Mouse (Mus musculus) thymus, postnatal 14 days (tissue): ENCODE measurements at regions not wholly inside any gene's neighbourhood (a gene's known extent, or its start where the extent isn't known, plus 50 kb on each side); places are given as distances from the start of the nearest gene placed in this dataset.

Experiments
- DNase-seq: peaks from one replicate; pipeline ENCODE4 v3.0.0; 2021

DNA sequence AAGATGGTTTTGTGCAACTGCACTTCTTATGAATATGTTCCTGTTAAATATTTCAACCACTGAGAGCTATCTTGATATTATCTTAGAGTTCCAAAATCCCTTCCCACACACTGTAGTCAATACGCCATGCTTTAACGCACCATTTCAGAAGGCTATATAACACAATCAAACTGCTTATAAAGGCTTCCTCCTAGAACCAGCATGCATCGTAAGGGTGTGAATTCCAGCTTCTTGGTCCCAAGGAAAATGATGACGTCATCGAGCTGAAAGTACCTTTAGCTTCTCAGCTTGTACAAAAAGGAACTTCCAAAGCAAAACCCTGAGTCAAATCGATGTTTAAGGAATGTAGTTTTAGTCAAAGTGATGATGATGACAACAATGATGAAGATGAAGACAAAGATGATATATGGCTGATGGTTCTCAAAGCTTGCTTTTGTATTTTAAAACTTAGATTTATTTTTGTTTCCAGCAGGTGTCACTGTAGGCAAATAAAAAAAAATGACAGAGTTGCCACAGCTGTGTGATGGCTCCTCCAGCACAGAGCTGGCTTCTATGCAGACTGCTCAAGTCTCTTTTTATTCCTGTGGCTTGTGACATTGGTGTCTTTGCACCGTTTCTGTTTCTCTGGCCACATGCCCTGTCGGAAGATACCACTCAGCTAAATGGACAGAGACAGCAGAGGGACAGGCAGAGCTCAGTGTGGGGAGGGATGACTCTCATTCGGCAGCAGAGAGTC is 150.6 kb upstream of the Dnajc19 start:
- no peak for DNase-seq

DNA sequence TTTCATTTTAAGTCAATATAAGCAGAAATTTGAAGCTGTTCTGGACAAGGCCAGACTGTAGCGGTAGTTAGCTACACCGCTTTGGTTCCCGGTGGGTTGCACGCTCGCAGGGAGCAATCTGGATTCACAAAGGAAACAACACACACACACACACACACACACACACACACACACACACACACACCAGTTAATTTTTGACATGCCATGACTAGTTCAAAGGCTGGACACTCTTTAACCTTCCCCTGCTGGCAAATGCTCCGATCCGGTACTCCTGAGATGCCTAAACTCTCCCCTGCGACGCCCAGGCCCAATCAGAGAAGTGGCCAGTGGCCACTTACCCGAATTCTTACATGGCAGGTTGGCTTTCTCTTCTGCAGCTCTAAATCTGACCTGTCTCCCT is 141.2 kb upstream of the Dnajc19 start:
- no peak for DNase-seq

DNA sequence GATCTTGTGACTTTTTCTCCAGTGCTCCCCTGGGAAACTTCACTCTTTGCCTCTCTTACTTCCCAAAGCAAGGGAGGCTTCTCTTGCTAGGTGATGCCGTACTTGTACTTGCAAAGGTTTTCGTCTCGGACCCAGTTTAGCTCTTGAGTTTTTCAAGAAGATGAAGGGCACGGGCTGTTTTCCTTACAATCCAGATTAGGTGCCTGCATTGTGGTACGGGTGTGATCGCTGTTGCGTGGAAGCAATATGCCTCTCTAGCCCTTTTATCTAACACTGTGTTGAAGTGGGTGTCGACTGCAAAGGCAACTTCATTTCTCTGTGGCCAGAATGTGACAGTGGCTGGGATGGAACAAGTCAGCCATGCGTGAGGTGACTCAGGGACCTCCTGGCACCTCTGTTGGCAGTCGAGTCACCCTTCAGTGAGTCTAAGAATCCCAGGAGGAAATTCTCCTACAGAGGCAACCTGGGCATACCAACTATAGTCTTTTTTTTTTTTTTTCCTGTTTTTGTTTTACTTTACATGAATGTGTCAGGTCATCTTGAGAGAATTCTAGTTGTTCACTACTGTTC is 138.7 kb upstream of the Dnajc19 start:
- DNase-seq = no peak

DNA sequence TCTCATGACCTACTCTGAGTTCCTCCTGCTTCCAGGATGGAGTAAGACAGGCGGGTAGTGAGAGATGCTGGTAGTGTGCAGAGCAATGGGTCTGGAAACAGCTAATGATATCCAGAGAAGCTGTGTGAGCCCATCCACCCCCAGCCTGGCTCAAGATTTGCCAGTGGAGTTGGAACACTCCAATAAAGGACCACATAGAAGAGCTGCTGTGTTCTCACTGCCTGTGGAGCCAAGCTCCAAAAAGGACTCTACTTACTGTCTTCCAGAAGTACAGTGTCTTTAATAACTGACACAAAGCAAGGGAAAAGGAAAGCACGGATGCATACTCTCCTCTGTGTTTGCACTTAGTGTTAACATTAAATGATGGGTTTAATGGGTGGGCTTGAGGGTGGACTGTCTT is 138.0 kb upstream of the Dnajc19 start:
- no peak for DNase-seq

DNA sequence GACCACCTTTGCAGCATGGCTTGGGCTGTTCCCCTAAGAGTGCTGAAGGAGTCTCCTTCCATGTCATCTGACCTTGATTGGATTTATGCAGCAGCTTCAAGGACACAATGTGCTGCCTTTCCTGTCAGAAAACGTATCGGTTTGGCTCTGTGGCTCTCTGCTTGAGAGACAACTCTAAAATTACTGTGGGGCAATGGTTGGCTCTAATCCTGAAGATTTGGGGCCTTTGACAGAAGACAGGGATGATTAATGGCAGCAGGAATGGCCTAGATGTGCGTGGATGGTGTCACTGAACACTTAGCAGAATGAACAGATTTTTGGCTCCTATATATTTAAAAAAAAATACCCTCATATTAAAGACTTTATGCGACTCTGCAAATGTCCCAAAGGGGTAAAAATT is 136.8 kb upstream of the Dnajc19 start:
- DNase-seq = no peak

DNA sequence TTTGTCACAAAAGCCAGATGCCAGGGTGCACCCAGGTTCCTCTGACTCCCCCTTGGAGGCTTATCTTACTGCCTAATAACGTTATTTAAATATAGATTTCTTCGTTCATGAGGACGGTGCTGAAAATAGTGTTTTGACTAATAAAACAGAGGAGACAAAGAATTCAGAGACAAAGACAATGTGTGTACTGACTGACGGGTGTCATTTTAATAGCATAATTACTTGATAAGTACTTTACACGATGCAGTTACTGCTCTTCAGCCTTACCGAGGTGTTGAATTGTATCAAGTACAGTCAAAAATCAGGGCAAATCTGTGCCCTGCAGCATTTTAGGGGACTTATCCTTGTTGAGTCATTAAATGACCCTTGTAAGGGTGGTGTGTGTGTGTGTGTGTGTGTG is 133.1 kb upstream of the Dnajc19 start:
- no peak for DNase-seq

DNA sequence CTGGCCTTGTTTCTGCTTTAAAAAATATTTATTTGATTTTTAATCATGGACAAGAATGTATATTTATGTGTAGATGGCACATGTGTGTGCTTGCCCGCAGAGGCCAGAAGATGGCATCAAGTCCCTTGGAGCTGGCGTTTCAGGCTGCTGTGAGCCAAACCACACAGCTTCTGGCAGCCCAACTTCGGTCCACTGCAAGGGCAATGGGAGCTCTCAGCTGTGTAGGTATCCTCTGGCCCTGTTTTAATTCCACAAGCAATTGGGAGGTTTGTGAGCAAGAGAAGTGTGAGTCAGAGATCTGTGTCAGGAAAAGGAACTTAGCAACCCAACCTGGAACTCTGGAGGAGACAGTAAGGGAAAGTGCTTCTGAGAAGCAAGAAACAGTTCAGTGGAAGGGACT is 125.3 kb upstream of the Dnajc19 start:
- no peak for DNase-seq

DNA sequence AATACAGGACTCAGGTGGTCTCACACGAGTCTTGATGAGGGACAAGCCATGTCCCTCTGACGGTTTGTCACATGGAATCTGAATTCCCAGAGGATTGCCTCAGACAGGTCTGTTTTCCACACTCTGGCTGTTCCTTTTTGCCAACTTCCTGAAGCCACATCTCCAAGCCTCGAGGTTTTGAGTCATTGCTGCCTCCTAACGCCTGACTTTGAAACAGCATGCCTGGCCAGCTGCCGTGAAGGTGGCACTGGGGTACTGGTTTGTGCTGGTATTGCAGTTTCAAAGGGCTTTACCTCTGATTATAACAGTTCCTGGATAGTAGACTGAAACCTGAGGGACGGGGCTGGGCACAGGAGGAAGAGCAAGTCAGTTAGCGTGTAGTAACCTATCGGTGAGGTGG is 117.1 kb upstream of the Dnajc19 start:
- DNase-seq = no peak

DNA sequence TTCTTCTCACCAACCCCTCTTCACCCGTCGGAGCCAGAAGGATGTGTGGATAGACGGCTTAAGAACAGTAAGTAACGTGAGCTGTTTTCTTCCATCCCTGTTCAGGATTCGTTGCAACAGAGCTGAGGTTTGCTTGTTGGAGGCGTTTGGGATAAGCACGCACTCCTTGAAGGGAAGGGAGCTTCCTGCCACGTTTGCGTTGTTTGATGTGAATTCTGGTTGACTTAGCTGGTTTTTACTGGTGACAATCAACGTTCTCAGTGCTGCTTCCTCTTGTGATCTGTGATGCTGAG is 116.0 kb upstream of the Dnajc19 start:
- DNase-seq = no peak

DNA sequence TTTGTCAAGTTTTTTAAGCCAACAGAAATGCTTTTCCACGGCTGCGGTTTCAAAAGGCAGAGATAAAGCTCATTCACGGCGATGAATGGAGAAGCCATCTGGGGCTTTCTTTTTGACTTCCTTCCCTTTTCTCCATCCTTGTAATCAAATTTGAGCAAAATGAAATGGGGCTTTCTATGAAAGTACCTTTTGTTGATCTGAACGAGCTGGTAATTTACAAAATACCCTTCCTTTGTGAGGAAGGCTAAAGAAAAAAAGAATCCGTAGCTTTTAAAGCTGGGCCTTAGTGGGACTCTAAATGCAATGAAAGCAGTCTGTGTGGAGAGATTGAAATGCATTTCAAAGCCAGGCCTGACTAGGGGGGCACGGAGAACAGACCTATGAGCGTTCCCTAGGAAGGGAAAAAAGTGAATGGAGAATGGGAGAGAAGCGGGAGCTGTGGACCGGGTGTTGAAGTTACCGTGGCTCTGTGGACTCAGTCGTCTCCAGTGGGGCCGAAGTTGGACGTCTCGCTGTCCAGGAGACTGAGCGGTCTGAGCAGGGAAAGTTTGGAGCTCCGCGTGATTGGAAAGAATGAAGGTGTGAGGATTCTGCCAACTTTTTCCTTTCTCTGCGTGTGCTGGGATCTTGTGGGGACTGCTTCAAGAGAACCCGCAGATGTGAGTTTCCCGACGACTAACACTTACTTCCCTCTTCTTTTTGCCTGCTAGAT is 115.5 kb upstream of the Dnajc19 start:
- no peak for DNase-seq

DNA sequence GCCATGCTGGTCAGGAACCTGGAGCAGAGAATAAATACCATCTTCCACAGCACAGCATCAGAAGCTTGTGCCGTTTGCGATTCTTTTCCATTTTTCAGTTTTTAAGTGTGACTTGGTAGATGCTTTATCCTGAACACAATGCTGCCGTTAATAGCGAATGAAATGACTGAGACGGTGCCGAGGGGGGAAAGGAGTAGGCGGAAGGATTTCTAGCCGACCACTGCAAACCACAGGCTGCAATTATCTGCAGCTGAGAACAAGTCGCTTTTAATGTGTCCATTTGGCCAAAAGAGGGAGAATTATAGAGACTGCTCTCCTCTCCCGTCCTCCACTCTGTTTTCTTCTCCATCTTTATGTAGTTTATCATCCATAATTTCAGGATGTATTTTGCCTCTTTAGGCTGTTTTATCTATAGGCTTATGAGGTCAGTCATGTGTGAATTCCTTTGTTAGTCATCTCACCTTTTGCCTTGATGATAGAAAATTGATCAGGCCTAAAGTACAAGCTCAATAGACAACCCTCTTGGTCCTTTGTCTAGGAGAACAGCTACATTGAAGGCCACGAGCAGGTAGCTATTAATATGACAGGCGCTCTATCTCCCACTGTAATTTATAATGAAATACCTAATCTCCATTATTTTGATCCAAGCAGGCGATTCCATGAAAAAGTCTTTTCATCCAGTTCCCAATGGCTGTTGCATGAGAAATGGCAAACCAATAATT is 114.8 kb upstream of the Dnajc19 start:
- DNase-seq = no peak

DNA sequence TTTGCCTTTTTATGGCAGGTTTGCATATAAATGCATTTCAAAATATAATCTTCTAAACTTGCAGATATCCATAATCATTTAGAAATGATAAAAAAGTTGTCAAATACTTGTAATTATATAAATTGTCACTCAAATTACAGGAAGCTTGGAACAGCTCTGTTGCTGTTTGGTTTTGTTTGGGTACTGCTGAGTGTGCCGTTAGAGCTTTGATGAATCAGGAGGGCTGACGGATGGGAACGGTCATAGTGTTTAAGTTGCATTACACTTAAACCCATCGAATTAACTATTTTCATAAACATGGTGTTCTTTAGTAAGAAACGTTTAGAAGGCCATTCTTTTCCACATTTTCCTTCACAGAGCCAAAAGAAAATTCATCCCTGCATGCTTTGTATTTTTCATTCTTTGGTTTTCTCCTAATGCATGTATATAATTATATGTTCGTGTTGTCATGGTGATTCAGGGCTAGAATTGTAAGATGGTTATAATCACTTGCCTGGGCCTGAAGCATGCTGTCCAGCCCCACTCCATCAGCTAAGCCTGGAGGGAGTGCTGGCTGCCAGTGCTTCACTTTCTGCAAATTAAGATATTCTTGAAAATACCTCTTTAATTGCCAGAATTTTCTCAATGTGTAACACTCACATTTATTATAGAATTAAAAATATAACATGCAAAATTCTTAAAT is 92.4 kb upstream of the Dnajc19 start:
- DNase-seq = no peak

DNA sequence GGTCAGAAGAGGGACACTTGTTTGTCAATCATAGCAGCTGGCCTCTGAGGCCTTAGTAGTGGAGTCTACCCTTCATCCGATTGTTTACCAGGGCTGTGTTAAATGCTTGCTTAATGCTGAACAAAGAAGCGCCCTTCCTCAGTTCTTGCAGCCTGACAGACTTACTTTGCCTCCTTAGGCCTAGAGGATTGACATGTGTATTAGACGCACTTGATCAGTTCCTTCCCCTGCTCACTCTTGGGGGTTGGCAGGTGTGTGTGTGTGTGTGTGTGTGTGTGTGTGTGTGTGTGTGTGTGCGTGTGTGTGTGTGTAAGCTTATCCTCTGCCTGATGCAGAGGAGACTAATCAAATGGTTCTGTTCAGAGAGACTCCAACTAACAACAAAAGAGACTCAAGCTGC is 91.8 kb upstream of the Dnajc19 start:
- no peak for DNase-seq

DNA sequence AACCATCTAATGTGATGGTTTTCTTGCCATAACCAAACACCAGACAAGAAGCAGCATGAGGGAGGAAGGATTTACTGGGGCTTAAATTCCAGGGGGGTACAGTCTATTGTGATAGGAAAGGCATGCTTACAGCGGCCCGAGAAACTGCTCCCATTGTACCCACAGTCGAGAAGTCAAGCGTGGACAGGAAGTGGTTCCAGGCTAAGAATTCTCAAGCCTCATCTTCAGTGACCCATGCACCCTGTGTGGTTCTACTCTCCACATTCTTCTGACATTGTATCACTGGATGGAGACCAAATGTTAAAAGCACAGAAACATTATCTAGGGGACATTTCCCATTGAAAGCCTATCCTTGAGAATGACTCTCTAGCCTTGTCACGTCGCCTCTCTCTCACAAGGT is 90.8 kb upstream of the Dnajc19 start:
- DNase-seq = no peak

DNA sequence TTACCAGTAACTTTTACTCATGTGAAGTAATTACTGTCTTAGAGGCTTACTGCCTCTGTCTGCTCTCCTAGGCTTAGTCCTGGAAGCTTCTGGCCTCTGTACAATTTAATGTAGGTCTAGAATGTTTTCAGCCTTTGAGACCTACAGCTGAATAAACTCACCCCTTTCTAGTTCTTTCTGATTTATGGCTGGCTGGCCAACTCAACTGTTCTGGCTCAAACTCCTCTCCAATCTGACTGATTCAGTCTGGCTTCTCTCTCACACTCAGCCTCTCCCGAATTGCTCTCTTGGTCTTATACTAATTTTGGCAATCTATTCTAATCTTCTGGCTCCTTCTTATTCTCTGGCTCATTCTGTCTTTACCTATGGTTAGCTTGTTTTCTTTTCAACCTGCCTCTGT is 87.0 kb upstream of the Dnajc19 start:
- no peak for DNase-seq

DNA sequence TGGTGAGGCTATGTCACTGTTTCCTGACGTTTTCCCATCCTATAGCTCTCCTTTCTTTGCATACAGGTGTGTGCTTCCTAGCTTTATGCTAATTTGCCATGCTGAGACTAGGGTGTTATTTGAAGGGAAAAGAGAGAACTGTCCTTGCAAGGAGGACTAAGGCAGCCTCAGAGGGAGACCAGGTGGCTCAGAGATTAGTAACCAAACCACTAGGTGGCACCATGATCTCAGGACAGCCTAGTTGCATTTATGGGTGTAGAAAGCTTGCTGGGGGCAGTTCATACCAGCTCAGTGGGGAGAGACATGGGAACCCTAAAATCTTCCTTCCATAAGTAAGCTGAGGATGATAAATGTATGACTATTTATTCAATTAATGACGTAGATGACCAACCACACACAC is 68.9 kb upstream of the Dnajc19 start:
- DNase-seq = no peak

DNA sequence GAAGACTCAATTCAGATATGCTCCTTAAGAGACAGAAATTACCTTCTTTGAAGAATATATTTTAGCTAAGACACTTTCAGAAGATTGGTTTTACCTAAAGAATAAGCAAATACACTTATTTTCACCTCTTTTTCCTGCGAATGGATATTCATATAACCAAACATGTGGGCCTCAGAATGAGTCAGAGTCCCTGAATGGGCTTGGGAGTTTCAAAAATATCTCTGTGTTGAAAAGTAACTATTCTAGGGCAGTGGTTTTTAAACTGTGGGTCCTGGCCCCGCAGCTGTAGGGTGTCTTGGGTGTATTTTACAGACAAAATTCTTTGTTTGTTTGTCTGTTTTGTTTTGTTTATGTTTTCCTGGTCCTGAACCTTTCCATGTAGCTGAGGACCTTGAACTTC is 62.5 kb upstream of the Dnajc19 start:
- no peak for DNase-seq

DNA sequence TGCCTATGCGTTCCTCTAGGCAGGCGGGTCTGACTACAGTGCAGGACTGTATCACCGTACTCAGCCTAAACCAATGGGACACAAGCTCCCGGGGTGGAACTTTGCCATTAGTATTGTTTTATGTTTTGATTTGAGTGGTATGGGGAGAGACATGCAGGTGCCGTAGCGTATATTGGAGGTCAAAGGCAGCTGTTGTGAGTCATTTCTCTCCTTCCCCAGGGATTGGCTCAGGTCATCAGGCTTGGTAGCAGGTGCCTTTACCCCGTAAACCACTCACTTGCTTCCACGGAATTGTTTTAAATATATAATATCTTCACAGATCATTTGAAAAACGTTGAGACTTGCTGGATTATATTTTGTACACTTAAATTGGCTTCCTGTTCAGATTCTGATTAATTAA is 58.1 kb upstream of the Dnajc19 start:
- DNase-seq = no peak

DNA sequence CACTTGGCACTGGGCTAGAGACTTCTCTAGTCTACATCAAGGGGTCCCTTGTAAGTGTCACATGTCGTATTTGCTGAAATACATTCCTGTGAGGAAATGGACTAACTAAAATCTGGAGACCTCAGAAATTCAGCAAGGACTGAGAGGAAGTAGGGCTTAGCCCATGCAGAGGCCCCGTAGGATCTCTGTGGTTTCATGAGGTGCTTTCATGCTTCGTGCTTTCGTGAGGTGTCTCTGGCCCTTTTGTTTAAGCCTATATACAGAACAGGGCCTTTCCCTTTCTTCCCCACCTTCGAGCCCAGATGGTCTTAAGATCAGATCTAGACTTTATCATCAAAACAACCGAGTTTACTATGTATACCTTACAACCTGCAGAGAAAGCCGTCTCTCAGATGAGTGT is 56.9 kb upstream of the Dnajc19 start:
- no peak for DNase-seq

DNA sequence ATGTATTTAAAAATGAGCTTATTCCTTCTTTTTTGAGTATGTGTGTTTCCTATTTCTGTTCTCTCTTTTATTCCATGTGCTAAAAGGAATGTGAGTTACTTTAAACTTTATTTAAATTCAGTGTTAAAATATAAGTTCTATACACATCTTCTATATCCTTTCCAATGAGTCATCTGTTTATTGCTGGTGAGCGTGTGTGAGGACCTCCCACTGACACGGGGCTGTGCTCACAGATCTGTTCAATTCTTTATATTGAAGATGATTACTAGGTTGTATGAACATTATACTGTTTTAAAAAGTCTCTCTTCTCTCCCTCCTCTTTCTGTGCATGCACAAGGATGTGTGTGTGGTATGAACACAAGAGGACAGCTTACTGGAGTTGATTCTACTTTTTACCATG is 55.3 kb upstream of the Dnajc19 start:
- DNase-seq = no peak
